Mouse (Mus musculus): ENCODE results near the gene Fam199x.

The Fam199x gene

GRCm38 (mm10) chrX:137049425-137050225, at the start of gene Fam199x:
Fam199x (plus strand) TSS chrX:137049594.
- DNase-seq, result peak; percentile 88

DNA sequence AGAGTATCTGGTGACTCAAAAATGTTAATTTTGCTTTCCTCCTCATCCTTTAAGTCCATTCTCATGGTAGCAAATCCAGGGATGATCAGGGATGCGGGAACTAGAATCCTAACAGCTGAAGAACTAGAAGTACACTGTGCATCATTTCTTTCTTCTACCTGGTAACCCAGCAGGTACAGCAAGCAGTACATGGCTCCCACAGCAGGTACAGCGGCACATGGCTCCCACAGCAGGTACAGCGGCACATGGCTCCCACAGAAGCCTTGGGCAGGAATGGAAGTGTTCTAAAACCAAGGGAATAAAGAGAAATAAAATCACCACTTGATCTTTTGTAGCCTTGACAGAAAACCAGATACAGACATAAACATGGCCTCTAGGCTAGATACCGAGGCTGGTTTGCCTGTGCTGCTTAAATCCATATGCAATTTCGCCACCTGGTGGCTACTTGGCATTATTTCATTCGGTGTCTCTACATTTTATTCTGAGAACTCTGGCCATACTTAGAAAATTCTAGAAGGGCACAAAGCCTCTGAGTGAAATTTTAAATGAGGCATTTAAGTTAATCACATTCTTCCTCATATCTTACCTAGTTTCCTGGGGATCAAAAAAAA, 34.2 kb upstream of the Fam199x start:
- peak; percentile 63 for DNase-seq

GRCm38 (mm10) chrX:137017668-137018067, 31.7 kb upstream of the Fam199x start:
- DNase-seq, result no peak

DNA sequence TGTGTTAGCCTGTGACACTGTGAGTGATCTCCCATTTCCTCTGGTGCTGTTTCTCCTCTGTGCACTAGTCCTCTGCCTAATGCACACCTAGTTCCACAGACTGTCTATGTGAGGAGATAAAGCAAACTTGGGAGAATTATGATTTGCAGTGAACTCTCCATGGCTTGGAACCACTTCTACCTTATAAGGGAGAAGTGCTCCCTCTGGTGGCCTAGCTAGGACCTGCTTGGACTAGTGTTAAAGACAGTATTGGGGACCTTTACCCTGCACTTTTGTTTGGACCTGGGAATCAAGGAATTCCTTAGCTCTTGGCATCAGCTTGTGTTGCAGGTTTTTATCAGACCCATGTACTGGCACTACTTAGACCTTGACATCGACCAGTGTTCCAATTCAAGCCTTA, 30.1 kb upstream of the Fam199x start:
- peak; percentile 33 for DNase-seq

- DNase-seq, result no peak
Observed at GRCm38 (mm10) chrX:137030916-137031315, 18.5 kb upstream of the Fam199x start.

GRCm38 (mm10) chrX:137031726-137032125, 17.7 kb upstream of the Fam199x start:
- no peak for DNase-seq

DNA sequence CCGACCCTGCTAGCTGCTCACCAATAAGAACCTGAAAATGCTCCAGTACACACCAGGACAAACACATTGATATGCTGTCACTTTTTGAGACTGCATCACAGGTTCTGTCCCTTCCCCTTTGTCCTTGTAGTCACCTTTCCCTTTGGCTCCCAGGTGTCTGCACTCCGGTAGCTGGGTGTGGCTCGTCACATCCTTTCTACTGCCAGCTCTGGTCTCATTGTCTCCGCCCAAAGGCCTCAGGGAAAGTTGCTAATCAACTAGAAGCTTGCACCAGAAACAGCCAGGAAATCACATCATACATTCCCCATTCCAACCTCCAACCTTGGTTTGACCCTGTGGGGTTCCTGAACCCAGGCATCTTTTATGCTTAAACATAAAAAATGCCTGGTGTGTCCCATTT, 15.1 kb upstream of the Fam199x start:
- DNase-seq, result no peak

GRCm38 (mm10) chrX:137037470-137037999, 11.9 kb upstream of the Fam199x start:
- DNase-seq, result no peak

GRCm38 (mm10) chrX:137038000-137038483, 11.4 kb upstream of the Fam199x start, which contains the start of gene Slc25a53:
Slc25a53 (minus strand) TSS chrX:137038302.
- peak; percentile 85 for DNase-seq

GRCm38 (mm10) chrX:137038502-137038901, 10.9 kb upstream of the Fam199x start:
- DNase-seq, result peak; percentile 26

GRCm38 (mm10) chrX:137049060-137049424, 352 bp upstream of the Fam199x start:
- no peak for DNase-seq

DNA sequence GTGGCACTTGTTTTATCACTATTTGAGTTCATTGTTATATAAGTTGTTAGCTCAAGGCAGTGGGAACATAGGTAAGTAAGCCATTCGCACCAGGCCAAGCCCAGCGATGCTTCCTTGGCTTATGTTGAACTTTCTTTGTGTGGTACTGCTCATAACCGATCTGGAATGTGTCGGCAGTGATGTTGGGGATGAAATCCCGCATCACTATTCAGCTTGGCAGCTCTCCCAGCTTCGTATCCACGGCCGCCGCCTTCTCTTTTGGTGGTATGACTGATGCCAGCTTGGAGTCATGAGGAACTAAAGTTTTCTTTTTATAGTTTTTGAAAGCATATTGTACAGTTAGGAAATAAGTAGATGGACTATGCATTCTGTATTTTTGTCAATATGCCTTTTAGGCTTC, 13.8 kb downstream of the Fam199x start:
- no peak for DNase-seq

DNA sequence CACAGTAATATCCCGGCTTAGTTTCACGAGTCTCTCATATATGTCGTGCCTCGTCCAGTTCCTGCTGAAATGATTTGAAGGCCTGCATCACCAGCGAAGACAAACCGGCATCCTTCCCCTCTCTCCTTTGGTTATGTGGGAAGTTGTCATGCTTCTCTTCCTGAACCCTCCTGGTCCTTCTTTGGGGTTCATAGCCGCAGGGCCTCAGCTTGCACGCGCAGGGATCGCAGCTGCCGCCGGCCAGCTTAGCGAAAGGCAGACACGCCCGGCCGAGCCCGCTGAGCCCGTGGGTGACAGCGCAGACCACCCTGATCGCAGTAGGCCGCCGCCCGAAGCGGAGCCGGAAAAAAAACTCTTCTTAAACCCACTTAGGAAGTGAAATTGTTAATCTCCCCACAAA, 55.1 kb downstream of the Fam199x start:
- no peak for DNase-seq

DNA sequence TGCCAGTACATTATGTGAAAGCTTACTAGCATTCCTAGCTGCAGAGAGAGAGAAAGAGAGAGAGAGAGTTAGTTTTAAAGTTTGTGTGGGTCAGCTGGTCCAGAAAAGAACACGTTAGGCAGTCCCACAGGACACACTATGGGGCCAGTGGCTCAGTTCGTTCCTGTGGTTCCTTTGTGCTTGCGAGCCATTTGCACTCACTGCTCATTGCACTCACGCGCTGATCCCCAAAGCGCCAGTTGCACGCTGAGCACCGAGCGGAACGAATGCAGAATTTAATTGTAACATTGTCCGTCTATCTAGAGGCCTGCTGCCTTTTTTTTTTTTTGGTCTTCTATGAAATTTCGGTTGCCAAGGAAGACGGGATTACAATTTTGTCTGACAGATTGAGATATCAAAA, 57.1 kb downstream of the Fam199x start:
- no peak for DNase-seq

GRCm38 (mm10) chrX:137118097-137118746, 68.8 kb downstream of the Fam199x start:
- no peak for DNase-seq

- DNase-seq, result no peak
Observed at GRCm38 (mm10) chrX:137119675-137120423, 70.5 kb downstream of the Fam199x start.

- DNase-seq, result no peak
Observed at GRCm38 (mm10) chrX:137121718-137122117, 72.3 kb downstream of the Fam199x start, which contains the start of gene Esx1. Esx1 (minus strand) TSS chrX:137122083.

DNA sequence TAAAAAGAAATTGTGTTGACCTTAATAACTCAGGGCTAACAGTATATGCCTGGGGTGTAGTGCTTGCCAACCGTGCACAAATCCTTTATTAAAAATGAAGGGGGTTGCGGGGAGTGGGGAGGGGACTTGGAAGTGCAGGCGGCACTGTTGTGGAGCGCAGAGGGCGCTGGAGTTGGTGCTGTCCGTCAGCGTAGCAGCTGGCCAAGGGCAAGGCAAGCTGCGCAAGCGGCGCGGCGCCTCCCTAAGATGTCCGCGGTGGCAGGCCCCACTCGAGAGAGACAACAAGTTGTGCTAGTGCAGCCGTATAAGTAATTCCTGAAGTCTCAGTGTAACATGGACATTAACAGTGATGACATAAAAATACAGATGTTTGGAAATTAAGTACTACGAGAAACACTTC, 78.1 kb downstream of the Fam199x start:
- no peak for DNase-seq
